Mouse (Mus musculus): ENCODE results near the gene Serpina12. TPM values are rescaled to one million over a fixed set of nuclear protein-coding genes. Genes with fewer than 3 reads are reported as not detected.

Serpina12 gene
- total RNA-seq, 2 experiments from 2014 or later = 0.26 to 0.33 TPM

GRCm38 (mm10) chr12:104003238-104003612, 41.0 kb downstream of the Serpina12 start:
- no peak for DNase-seq

- DNase-seq = peak; percentile 53 to 61
Observed at GRCm38 (mm10) chr12:104002569-104003237, 41.5 kb downstream of the Serpina12 start.

GRCm38 (mm10) chr12:104000594-104000993, 43.6 kb downstream of the Serpina12 start:
- DNase-seq = no peak

DNA sequence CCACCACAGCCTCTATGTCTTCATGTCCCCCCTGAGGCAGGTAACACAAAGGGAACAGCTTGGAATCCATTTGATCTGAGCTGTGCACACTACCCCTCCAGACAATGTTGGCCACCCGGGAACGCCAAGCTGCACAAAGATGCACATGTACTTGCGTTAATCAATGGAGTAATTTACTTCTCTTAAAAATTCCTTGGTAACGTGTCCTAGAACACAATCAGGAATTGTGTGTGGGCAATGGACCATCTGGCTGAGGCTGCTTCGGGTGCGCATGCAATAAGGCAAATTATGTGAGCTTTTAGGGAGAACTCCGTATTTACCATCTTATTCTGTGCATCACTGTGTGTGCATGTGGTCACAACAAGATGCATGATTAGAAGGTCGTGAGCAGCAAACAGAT, 44.6 kb downstream of the Serpina12 start:
- DNase-seq = no peak

GRCm38 (mm10) chr12:103996513-103996912, 47.7 kb downstream of the Serpina12 start:
- no peak for DNase-seq

DNA sequence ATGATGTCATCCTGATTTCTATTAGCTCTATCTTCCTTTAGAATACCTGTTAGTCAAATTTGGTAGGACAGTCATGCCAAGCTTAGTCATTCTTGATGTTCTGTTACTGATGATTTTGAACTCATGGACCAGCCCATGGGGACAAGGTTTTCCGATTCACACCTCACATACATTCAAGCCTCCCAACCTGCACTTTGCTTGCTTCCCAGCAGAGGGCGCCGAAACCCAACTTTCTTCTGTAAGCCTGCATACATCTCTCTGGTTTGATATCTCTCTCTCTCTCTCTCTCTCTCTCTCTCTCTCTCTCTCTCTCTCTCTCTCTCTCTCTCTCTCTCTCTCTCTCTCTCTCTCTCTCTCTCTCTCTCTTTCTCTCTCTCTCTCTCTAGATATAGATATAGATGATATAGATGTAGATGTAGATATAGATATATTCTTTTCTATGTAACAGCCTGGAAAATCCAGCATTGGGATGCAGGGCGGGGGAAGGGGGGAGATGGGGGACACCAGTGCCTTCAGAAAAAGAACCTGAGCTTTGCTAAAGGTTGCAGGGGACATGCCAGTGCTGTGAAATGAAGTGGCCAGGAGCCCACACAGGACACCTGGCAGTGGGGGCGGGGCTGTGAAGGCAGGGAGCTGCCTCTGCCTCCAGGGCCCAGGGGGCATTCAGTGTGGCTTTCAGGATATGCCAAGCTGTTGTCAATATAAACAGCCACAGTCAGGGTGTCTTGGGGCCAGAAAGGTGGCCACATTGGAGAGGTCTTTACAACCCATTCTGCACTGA, 48.8 kb downstream of the Serpina12 start:
- DNase-seq = peak; percentile 67 to 75

DNA sequence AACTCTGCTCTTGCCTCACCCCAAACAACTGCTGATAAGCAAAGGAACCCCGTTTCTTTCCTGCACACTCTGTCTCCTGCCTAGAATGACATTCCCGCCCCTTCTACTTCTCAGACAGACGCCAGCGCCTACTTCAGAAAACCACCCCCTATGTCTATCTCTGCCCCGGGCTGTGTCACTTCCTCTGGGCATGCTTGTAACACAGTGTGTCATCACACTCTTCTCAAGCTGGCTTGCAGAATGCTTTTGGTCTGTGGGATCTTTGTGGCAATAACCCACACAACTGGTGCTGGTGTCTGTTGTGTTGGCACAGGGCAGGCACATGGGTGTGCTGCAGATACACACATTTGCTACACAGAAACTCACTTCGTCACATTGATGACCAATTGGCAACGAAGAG, 51.3 kb downstream of the Serpina12 start:
- no peak for DNase-seq

GRCm38 (mm10) chr12:103989857-103990256, 54.4 kb downstream of the Serpina12 start, which contains the start of gene Serpina11:
Gene Serpina11, minus strand, starts transcription at chr12:103989957.
- no peak for DNase-seq

GRCm38 (mm10) chr12:103989514-103989767, 54.8 kb downstream of the Serpina12 start:
- no peak for DNase-seq

DNA sequence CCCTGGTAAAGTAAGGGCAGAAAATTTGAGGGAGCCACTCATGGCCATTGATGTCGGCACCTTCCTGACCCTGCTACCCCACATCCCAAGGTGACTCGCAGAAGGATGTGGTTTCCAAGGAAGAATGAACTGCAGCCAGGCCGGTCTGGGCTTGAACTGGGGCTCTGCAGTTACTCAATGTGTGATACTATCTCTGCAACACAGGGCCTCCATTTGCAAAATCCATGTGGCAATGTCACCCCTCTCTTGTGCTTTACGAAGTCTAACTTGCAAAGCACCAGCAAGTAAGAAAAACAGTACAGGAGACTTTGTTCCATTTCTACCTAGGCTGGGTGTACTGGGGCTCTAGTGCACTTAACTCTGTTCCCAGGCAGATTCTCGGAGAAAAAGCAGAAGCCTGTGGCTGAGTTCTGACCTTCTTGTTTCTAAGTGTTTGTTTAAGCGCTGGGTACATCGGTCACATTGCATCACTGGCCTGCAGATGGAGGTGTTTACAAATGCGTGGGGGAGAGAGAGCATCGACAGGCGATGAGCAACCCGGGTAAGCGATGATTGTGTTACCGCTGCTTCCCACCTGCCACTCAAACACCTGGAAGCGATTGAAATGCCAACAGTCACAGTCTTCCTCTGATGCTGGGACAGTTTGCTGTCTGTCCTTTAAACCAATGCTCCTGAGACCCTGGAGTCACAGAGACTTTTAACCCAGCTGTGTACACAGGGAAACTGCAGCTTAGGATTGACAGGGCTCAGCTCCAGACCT, 55.3 kb downstream of the Serpina12 start:
- no peak for DNase-seq

- DNase-seq = no peak
Observed at GRCm38 (mm10) chr12:103985868-103986267, 58.4 kb downstream of the Serpina12 start.

GRCm38 (mm10) chr12:103984935-103985334, 59.3 kb downstream of the Serpina12 start:
- peak; percentile 43 to 46 for DNase-seq

- DNase-seq = no peak
Observed at GRCm38 (mm10) chr12:103981646-103982360, 62.4 kb downstream of the Serpina12 start.

Other genes starting within 250 kb of the Serpina12 start
- gene Serpina1b, start 214.1 kb downstream of the Serpina12 start, total RNA-seq (2021) = 1 to 10 TPM in 1 of 2 experiments, not detected in 1; 5.0 TPM
- 1 to 10 TPM in 1 of 2 experiments, not detected in 1; 4.3 TPM for gene Serpina1a, start 180.9 kb downstream of the Serpina12 start, total RNA-seq (2021)
- 1 to 10 TPM in 1 of 2 experiments, not detected in 1; 2.5 TPM for gene Serpina1c, start 139.6 kb downstream of the Serpina12 start, total RNA-seq (2021)
- 1 to 10 TPM in 1 of 2 experiments, under 1 TPM in 1; 0.23 to 8.7 TPM for gene Serpina1e, start 85.5 kb downstream of the Serpina12 start, total RNA-seq (2021)
- gene Serpina11, start 54.5 kb downstream of the Serpina12 start, total RNA-seq (2021) = not detected
- gene Serpina9, start 30.7 kb downstream of the Serpina12 start, total RNA-seq (2021) = not detected
- under 1 TPM in 1 of 2 experiments, not detected in 1; 0.13 TPM for gene Serpina5, start 56.7 kb upstream of the Serpina12 start, total RNA-seq (2021)
- not detected for gene Serpina3a, start 68.3 kb upstream of the Serpina12 start, total RNA-seq (2021)
- under 1 TPM; 0.40 to 0.56 TPM for gene Serpina3b, start 83.6 kb upstream of the Serpina12 start, total RNA-seq (2021)
- gene Serpina3c, start 109.4 kb upstream of the Serpina12 start, total RNA-seq (2021) = 10 to 100 TPM; 15.0 to 21.3 TPM
- gene Serpina3f, start 170.1 kb upstream of the Serpina12 start, total RNA-seq (2021) = under 1 TPM; 0.13 to 0.23 TPM
- 1 to 10 TPM; 3.4 to 4.1 TPM for gene Serpina3g, start 191.8 kb upstream of the Serpina12 start, total RNA-seq (2021)
- gene Serpina3i, start 218.7 kb upstream of the Serpina12 start, total RNA-seq (2021) = under 1 TPM in 1 of 2 experiments, not detected in 1; 0.26 TPM

Measured in adrenal gland, postnatal 36 days (tissue).